In the genomic region with DNA sequence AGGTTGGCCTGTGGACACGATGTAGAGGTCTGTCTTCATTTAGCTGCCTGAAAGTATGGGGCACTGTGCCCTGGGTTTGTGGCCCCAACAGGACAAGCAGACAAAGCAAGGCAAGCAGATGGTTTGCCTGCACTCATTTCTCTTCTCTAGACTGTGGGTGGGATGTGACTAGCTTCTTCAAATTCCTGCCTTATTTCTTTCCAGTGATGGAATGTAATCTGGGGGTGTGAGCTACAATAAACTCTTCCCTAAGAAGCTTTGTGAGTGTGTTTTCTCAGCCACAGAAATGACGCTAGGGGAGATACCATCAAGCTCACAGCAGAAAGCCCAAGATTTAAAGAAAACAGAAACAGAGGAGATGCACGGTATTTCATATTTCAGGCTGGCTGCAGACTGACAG, we compare ENCODE assay signal across 23 mouse cellular contexts. TPM values are rescaled to one million over a fixed set of nuclear protein-coding genes. Genes with fewer than 3 reads are reported as not detected.
"Had no signal": no experiment of that assay in that cellular context is flagged by ENCODE, and none has a peak within 500 bp of the region (broad histone marks: within the 10 kb centered on the region; RNA-seq: fewer than 3 reads in every experiment).

No protein-coding gene starts in this region.

- ATAC-seq: liver, postnatal 0 days; lung, postnatal 0 days; midbrain, embryonic 13.5 days; midbrain, embryonic 15.5 days had no signal

- H3K27ac ChIP-seq: liver, embryonic 15.5 days; lung, embryonic 15.5 days; macrophage; midbrain, embryonic 13.5 days; midbrain, embryonic 15.5 days; neural tube, embryonic 12.5 days; stomach, embryonic 15.5 days; stomach, postnatal 0 days had no signal

- DNase-seq: liver, postnatal 0 days; lung, adult 2 months; lung, postnatal 14 days; lung, postnatal 36 days; retina, postnatal 1 day; right cerebral cortex, adult 18-20 months; right cerebral cortex, postnatal 25 days; thymus, adult 18-20 months; thymus, postnatal 14 days; thymus, postnatal 36 days had no signal

- H3K4me3 ChIP-seq: liver, embryonic 15.5 days; lung, embryonic 15.5 days; megakaryocyte, embryonic 14.5 days; midbrain, embryonic 13.5 days; midbrain, embryonic 15.5 days; neural tube, embryonic 12.5 days; stomach, embryonic 15.5 days had no signal

- H3K4me1 ChIP-seq: midbrain, embryonic 13.5 days; midbrain, embryonic 15.5 days; neural tube, embryonic 12.5 days had no signal

RNA-seq across cellular contexts. Expression of gene Zc2hc1c, which starts 36.3 kb away (rescaled TPM):
- total RNA-seq: megakaryocyte progenitor cell, adult 5-6 weeks; monocyte, adult 5-6 weeks; neutrophil, adult 5-6 weeks had no signal
- polyA plus RNA-seq: macrophage had no signal
